Mouse (Mus musculus): ENCODE measurements around the gene Zswim5.

DNA sequence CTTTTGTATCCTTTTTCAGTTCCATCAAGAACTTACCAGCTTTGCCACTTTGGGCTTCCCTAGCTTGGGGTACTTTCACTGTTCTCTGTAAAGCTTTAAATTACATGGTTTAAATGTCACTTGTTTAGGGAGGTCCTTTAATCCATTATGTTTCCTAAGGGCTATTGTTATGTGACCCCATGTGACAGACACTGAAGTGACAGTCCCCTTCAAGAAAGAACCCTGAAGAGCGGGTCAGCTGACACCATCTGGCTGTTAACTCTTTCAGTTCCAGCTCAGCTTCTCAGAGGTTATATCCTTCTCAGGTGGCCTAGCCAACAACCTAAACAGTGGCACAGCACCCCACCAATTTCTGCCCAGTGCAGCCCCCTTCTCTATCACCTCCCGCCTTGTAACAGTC, 22.9 kb upstream of the Zswim5 start:
- no peak for TF ChIP-seq CTCF (IDR thresholded peaks at IDR 0.05)
- no peak for TF ChIP-seq EP300 (IDR thresholded peaks at IDR 0.05)

All from lung, postnatal 0 days (tissue).